Mouse (Mus musculus): Measurements from ENCODE around the gene Olfr71. TPM values are rescaled to one million over a fixed set of nuclear protein-coding genes. Genes with fewer than 3 reads are reported as not detected.

The Olfr71 gene
- polyA plus RNA-seq (2016; fragmentation: Nextera tagmentation; extraction: Ambion mirVana): not detected in 2 replicates

GRCm38 (mm10) chr4:43709869-43710268, at the start of gene Olfr71:
Olfr71 (minus strand) TSS chr4:43710255.
- no peaks in the 10 kb centered on the region for H3K4me1 ChIP-seq
- 78% methylated on average over 6 of the region's 6 CpGs for WGBS
- H3K27me3 ChIP-seq: no peaks in the 10 kb centered on the region
- no peaks in the 10 kb centered on the region for H3K9me3 ChIP-seq (replicated peaks)
- H3K4me3 ChIP-seq: no peak within 1 kb of the TSS
- H3K9ac ChIP-seq: no peak within 1 kb of the TSS
- no peak within 1 kb of the TSS for H3K4me2 ChIP-seq (replicated peaks)
- no peak for ATAC-seq (ENCODE audit: low FRiP score)
- H3K27ac ChIP-seq: no peak within 1 kb of the TSS
- no peaks in the 10 kb centered on the region for H3K36me3 ChIP-seq

- no peaks in the 10 kb centered on the region for H3K9me3 ChIP-seq (replicated peaks)
- no peak overlapping the region for H3K4me2 ChIP-seq (replicated peaks)
- no peak overlapping the region for H3K4me3 ChIP-seq
- no peak for ATAC-seq (ENCODE audit: low FRiP score)
- no peak overlapping the region for H3K27ac ChIP-seq
- no peaks in the 10 kb centered on the region for H3K36me3 ChIP-seq
- H3K4me1 ChIP-seq: no peaks in the 10 kb centered on the region
- no peaks in the 10 kb centered on the region for H3K27me3 ChIP-seq
- H3K9ac ChIP-seq: no peak overlapping the region
- WGBS: 79% methylated on average over 6 of the region's 6 CpGs
These were observed 47.2 kb upstream of the Olfr71 start for GRCm38 (mm10) chr4:43757213-43757612.

GRCm38 (mm10) chr4:43745187-43745586, 35.1 kb upstream of the Olfr71 start:
- Histone ChIP-seq H3K9ac (no peak overlapping the region), H3K4me3 (no peak overlapping the region), H3K36me3 (no peaks in the 10 kb centered on the region), H3K4me1 (no peaks in the 10 kb centered on the region), H3K27me3 (no peaks in the 10 kb centered on the region), H3K4me2 (replicated peaks) (no peak overlapping the region), H3K27ac (no peak overlapping the region), H3K9me3 (replicated peaks) (no peaks in the 10 kb centered on the region)
- no peak for ATAC-seq (ENCODE audit: low FRiP score)
- WGBS: 23% methylated on average over 6 of the region's 6 CpGs

GRCm38 (mm10) chr4:43743099-43743498, 33.0 kb upstream of the Olfr71 start:
- no peak for ATAC-seq (ENCODE audit: low FRiP score)

GRCm38 (mm10) chr4:43742637-43743036, 32.6 kb upstream of the Olfr71 start:
- Histone ChIP-seq H3K36me3 (no peaks in the 10 kb centered on the region), H3K27ac (no peak overlapping the region), H3K9ac (no peak overlapping the region), H3K27me3 (no peaks in the 10 kb centered on the region), H3K4me1 (no peaks in the 10 kb centered on the region), H3K4me3 (no peak overlapping the region), H3K9me3 (replicated peaks) (no peaks in the 10 kb centered on the region), H3K4me2 (replicated peaks) (no peak overlapping the region)
- WGBS: 37% methylated on average over 4 of the region's 4 CpGs
- no peak for ATAC-seq (ENCODE audit: low FRiP score)

More at GRCm38 (mm10) chr4:43743099-43743498, 33.0 kb upstream of the Olfr71 start:
- no peak overlapping the region for H3K27ac ChIP-seq
- no peaks in the 10 kb centered on the region for H3K9me3 ChIP-seq (replicated peaks)
- WGBS: 73% methylated on average over 1 of the region's 1 CpGs
- no peaks in the 10 kb centered on the region for H3K36me3 ChIP-seq
- H3K4me3 ChIP-seq: no peak overlapping the region
- no peaks in the 10 kb centered on the region for H3K27me3 ChIP-seq
- H3K4me2 ChIP-seq (replicated peaks): no peak overlapping the region
- no peak overlapping the region for H3K9ac ChIP-seq
- H3K4me1 ChIP-seq: no peaks in the 10 kb centered on the region

- WGBS: 72% methylated on average over 5 of the region's 5 CpGs
- no peaks in the 10 kb centered on the region for H3K36me3 ChIP-seq
- no peaks in the 10 kb centered on the region for H3K27me3 ChIP-seq
- ATAC-seq (ENCODE audit: low FRiP score): no peak
- no peaks in the 10 kb centered on the region for H3K9me3 ChIP-seq (replicated peaks)
- no peak overlapping the region for H3K4me2 ChIP-seq (replicated peaks)
- no peak overlapping the region for H3K4me3 ChIP-seq
- no peak overlapping the region for H3K9ac ChIP-seq
- no peak overlapping the region for H3K27ac ChIP-seq
- H3K4me1 ChIP-seq: no peaks in the 10 kb centered on the region
These were observed 31.5 kb upstream of the Olfr71 start for GRCm38 (mm10) chr4:43741526-43741925.

- H3K27ac ChIP-seq: no peak overlapping the region
- no peaks in the 10 kb centered on the region for H3K4me1 ChIP-seq
- H3K27me3 ChIP-seq: no peaks in the 10 kb centered on the region
- H3K36me3 ChIP-seq: no peaks in the 10 kb centered on the region
- H3K9ac ChIP-seq: no peak overlapping the region
- H3K4me2 ChIP-seq (replicated peaks): no peak overlapping the region
- 78% methylated on average over 8 of the region's 8 CpGs for WGBS
- no peaks in the 10 kb centered on the region for H3K9me3 ChIP-seq (replicated peaks)
- no peak overlapping the region for H3K4me3 ChIP-seq
- ATAC-seq (ENCODE audit: low FRiP score): no peak
These were observed 29.1 kb upstream of the Olfr71 start for GRCm38 (mm10) chr4:43738989-43739674.

GRCm38 (mm10) chr4:43737144-43737543, 27.1 kb upstream of the Olfr71 start:
- WGBS: 55% methylated on average over 6 of the region's 6 CpGs

GRCm38 (mm10) chr4:43733186-43733585, 23.1 kb upstream of the Olfr71 start:
- Histone ChIP-seq H3K4me1 (no peaks in the 10 kb centered on the region), H3K9ac (no peak overlapping the region), H3K4me2 (replicated peaks) (no peak overlapping the region), H3K27ac (no peak overlapping the region), H3K27me3 (no peaks in the 10 kb centered on the region), H3K9me3 (replicated peaks) (no peaks in the 10 kb centered on the region), H3K4me3 (no peak overlapping the region), H3K36me3 (no peaks in the 10 kb centered on the region)
- 87% methylated on average over 5 of the region's 5 CpGs for WGBS
- no peak for ATAC-seq (ENCODE audit: low FRiP score)

More at GRCm38 (mm10) chr4:43737144-43737543, 27.1 kb upstream of the Olfr71 start:
- no peaks in the 10 kb centered on the region for H3K9me3 ChIP-seq (replicated peaks)
- H3K36me3 ChIP-seq: no peaks in the 10 kb centered on the region
- no peak overlapping the region for H3K4me3 ChIP-seq
- H3K27ac ChIP-seq: no peak overlapping the region
- H3K27me3 ChIP-seq: no peaks in the 10 kb centered on the region
- H3K4me2 ChIP-seq (replicated peaks): no peak overlapping the region
- no peak overlapping the region for H3K9ac ChIP-seq
- no peaks in the 10 kb centered on the region for H3K4me1 ChIP-seq
- no peak for ATAC-seq (ENCODE audit: low FRiP score)

- no peaks in the 10 kb centered on the region for H3K4me1 ChIP-seq
- H3K9ac ChIP-seq: no peak overlapping the region
- H3K4me3 ChIP-seq: no peak overlapping the region
- no peaks in the 10 kb centered on the region for H3K9me3 ChIP-seq (replicated peaks)
- H3K27ac ChIP-seq: no peak overlapping the region
- WGBS: 40% methylated on average over 1 of the region's 1 CpGs
- no peaks in the 10 kb centered on the region for H3K36me3 ChIP-seq
- no peak for ATAC-seq (ENCODE audit: low FRiP score)
- no peaks in the 10 kb centered on the region for H3K27me3 ChIP-seq
- H3K4me2 ChIP-seq (replicated peaks): no peak overlapping the region
These were observed 22.1 kb upstream of the Olfr71 start for GRCm38 (mm10) chr4:43732171-43732570.

GRCm38 (mm10) chr4:43730750-43731297, 20.8 kb upstream of the Olfr71 start:
- 72% methylated on average over 21 of the region's 21 CpGs for WGBS

GRCm38 (mm10) chr4:43729794-43730550, 19.9 kb upstream of the Olfr71 start, which contains the start of gene Spaar:
Spaar (plus strand) TSS chr4:43730034.
- no peak within 1 kb of the TSS for H3K4me2 ChIP-seq (replicated peaks)
- no peaks in the 10 kb centered on the region for H3K27me3 ChIP-seq
- H3K4me1 ChIP-seq: no peaks in the 10 kb centered on the region
- WGBS: 71% methylated on average over 14 of the region's 14 CpGs
- no peaks in the 10 kb centered on the region for H3K9me3 ChIP-seq (replicated peaks)
- ATAC-seq (ENCODE audit: low FRiP score): no peak
- no peak within 1 kb of the TSS for H3K27ac ChIP-seq
- H3K9ac ChIP-seq: no peak within 1 kb of the TSS
- H3K36me3 ChIP-seq: no peaks in the 10 kb centered on the region
- H3K4me3 ChIP-seq: no peak within 1 kb of the TSS

More at GRCm38 (mm10) chr4:43730750-43731297, 20.8 kb upstream of the Olfr71 start:
- no peak overlapping the region for H3K4me3 ChIP-seq
- H3K27ac ChIP-seq: no peak overlapping the region
- no peak for ATAC-seq (ENCODE audit: low FRiP score)
- no peaks in the 10 kb centered on the region for H3K4me1 ChIP-seq
- no peaks in the 10 kb centered on the region for H3K27me3 ChIP-seq
- H3K36me3 ChIP-seq: no peaks in the 10 kb centered on the region
- H3K9ac ChIP-seq: no peak overlapping the region
- no peak overlapping the region for H3K4me2 ChIP-seq (replicated peaks)
- no peaks in the 10 kb centered on the region for H3K9me3 ChIP-seq (replicated peaks)
